Mouse (Mus musculus) cerebellum, postnatal 36 days (tissue): ENCODE measurements at regions not wholly inside any gene's neighbourhood (a gene's known extent, or its start where the extent isn't known, plus 50 kb on each side); places are given as distances from the start of the nearest gene placed in this dataset.

ENCODE experiments used
- DNase-seq, 2 experiments: peaks; one replicate each; pipeline ENCODE4 v3.0.0; 2021 to 2022; ENCODE audit warnings: mixed read lengths in 2 of 2

GRCm38 (mm10) chr8:10865941-10866513, 142.2 kb downstream of the Irs2 start:
- no peak for DNase-seq

- no peak for DNase-seq
Measured at GRCm38 (mm10) chr8:10865415-10865821, 142.8 kb downstream of the Irs2 start.

GRCm38 (mm10) chr8:10862442-10862841, 145.8 kb downstream of the Irs2 start:
- no peak for DNase-seq

GRCm38 (mm10) chr8:10860810-10861209, 147.4 kb downstream of the Irs2 start:
- no peak for DNase-seq

GRCm38 (mm10) chr8:10857874-10858273, 150.4 kb downstream of the Irs2 start:
- DNase-seq = no peak

- no peak for DNase-seq
Measured at GRCm38 (mm10) chr8:10856996-10857720, 151.1 kb downstream of the Irs2 start.

- DNase-seq = no peak
Measured at GRCm38 (mm10) chr8:10855696-10856095, 152.6 kb downstream of the Irs2 start.

- DNase-seq = no peak
Measured at GRCm38 (mm10) chr8:10855131-10855530, 153.1 kb downstream of the Irs2 start.

- no peak for DNase-seq
Measured at GRCm38 (mm10) chr8:10854600-10854999, 153.7 kb downstream of the Irs2 start.

- DNase-seq = no peak
Measured at GRCm38 (mm10) chr8:10853901-10854300, 154.4 kb downstream of the Irs2 start.

- no peak for DNase-seq
Measured at GRCm38 (mm10) chr8:10849916-10850315, 158.3 kb downstream of the Irs2 start.

- DNase-seq = no peak
Measured at GRCm38 (mm10) chr8:10845607-10846006, 162.7 kb downstream of the Irs2 start.

- no peak for DNase-seq
Measured at GRCm38 (mm10) chr8:10840853-10841531, 167.3 kb downstream of the Irs2 start.

- DNase-seq = no peak
Measured at GRCm38 (mm10) chr8:10840044-10840443, 168.2 kb downstream of the Irs2 start.

- DNase-seq = no peak
Measured at GRCm38 (mm10) chr8:10835054-10835453, 173.2 kb downstream of the Irs2 start.

GRCm38 (mm10) chr8:10831864-10832263, 176.4 kb downstream of the Irs2 start:
- no peak for DNase-seq

- DNase-seq = no peak
Measured at GRCm38 (mm10) chr8:10831277-10831676, 177.0 kb downstream of the Irs2 start.

- DNase-seq = no peak
Measured at GRCm38 (mm10) chr8:10830835-10831234, 177.4 kb downstream of the Irs2 start.

- DNase-seq = no peak
Measured at GRCm38 (mm10) chr8:10828580-10828979, 179.7 kb downstream of the Irs2 start.

- DNase-seq = no peak
Measured at GRCm38 (mm10) chr8:10827560-10827959, 180.7 kb downstream of the Irs2 start.

- DNase-seq = no peak
Measured at GRCm38 (mm10) chr8:10825981-10826380, 182.3 kb downstream of the Irs2 start.

GRCm38 (mm10) chr8:10825192-10825926, 182.9 kb downstream of the Irs2 start:
- DNase-seq = no peak

GRCm38 (mm10) chr8:10821901-10822300, 186.4 kb downstream of the Irs2 start:
- no peak for DNase-seq
